Mouse (Mus musculus): ENCODE results near the gene Hmgn2. TPM values are rescaled to one million over a fixed set of nuclear protein-coding genes. Genes with fewer than 3 reads are reported as not detected.
A peak's percentile ranks its signal among the peaks of the same experiment; 100 is the strongest.

Gene Hmgn2
- polyA plus RNA-seq, 1 experiment, result 176 TPM

DNA sequence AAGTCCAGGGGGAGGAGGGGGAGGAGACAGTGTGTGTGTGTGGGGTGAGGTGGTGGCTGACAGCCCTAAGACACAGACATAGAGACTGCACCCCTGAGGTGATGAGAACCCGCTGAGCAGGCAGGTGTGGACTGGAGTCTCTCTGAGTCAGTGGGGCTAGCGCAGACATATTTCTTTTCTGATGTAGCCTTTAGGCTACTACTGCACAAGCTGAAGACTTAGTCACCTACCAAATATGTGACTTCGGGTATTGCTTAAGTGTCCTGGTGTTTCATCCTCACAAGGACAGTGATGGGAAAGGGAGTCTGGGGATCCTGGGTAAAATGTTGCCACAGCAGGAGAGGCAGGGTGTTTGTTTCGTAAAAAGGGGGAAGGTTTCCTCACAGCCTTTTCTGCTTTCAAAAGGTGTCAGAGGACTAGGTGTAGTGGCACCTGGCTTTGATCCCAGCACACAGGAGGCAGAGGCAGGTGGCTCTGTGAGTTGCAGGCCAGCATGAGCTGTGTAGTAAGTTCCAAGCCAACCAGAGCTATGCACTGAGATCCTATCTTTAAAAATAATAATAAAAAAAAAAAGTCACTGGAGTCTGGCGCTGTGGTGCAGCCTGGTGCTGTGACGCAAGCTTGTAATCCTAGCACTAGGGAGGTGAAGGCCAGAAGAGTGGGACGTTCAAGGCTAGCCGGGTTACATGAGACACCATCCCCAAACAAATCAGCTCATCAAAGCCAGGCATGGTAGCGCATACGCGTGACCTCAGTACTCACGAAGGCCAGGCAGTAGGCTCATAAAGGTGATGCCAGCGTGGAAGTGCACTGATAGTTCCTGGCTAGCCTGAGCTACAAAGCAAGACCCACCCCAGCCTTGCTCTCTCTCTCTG lies 27.8 kb downstream of the Hmgn2 start:
- H3K79me3 ChIP-seq (ENCODE audit: low read depth), result no peaks in the 10 kb centered on the region
- no peaks in the 10 kb centered on the region for H3K79me2 ChIP-seq (ENCODE audit: control insufficient read depth, insufficient read depth)
- no peak overlapping the region for H3K4me3 ChIP-seq (ENCODE audit: insufficient read depth, poor library complexity, severe bottlenecking)
- no peaks in the 10 kb centered on the region for H3K27me3 ChIP-seq (ENCODE audit: control insufficient read depth, insufficient read depth, insufficient read length)
- H3ac ChIP-seq (ENCODE audit: control insufficient read depth, insufficient read length, low read depth), result no peak overlapping the region
- TF ChIP-seq CEBPB (IDR thresholded peaks at IDR 0.05; ENCODE audit: low read depth), result peak; percentile 49
- TF ChIP-seq MAX (IDR thresholded peaks at IDR 0.05), result no peak
- TF ChIP-seq MYOG (IDR thresholded peaks at IDR 0.05; ENCODE audit: control insufficient read depth, extremely low read depth, insufficient read length), result no peak
- no peaks in the 10 kb centered on the region for H3K36me3 ChIP-seq (ENCODE audit: control insufficient read depth, insufficient read depth)

DNA sequence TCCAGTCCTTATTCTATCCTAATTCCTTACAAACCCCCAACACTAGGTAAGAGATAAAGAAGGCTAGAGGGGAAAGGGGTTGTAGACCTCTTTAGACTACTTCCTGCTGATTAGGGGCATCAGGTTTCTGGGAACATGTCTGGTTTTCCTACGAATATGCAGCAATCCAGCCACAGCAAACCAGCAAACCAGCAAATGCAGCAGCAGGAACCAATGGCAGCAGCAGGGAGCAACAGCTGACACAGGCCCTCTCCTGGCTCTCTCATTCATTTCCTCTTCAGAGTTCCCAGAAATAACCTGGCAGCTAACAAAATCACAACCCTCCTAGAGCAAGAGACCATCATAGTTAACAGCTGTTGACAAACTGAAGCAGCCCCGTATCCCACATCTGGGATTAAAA lies 30.4 kb downstream of the Hmgn2 start:
- no peaks in the 10 kb centered on the region for H3K79me2 ChIP-seq (ENCODE audit: control insufficient read depth, insufficient read depth)
- no peaks in the 10 kb centered on the region for H3K79me3 ChIP-seq (ENCODE audit: low read depth)
- H3K27me3 ChIP-seq (ENCODE audit: control insufficient read depth, insufficient read depth, insufficient read length), result no peaks in the 10 kb centered on the region
- no peaks in the 10 kb centered on the region for H3K36me3 ChIP-seq (ENCODE audit: control insufficient read depth, insufficient read depth)
- no peak overlapping the region for H3ac ChIP-seq (ENCODE audit: control insufficient read depth, insufficient read length, low read depth)
- no peak overlapping the region for H3K4me3 ChIP-seq (ENCODE audit: insufficient read depth, poor library complexity, severe bottlenecking)
- TF ChIP-seq CTCF (IDR thresholded peaks at IDR 0.05; ENCODE audit: control insufficient read depth, insufficient read depth, insufficient read length), result no peak
- no peak for TF ChIP-seq USF1 (IDR thresholded peaks at IDR 0.05; ENCODE audit: low read depth)
- TF ChIP-seq FOSL1 (IDR thresholded peaks at IDR 0.05; ENCODE audit: insufficient read depth, low read length, poor library complexity, severe bottlenecking), result no peak
- TF ChIP-seq MYOD1 (IDR thresholded peaks at IDR 0.05; ENCODE audit: control insufficient read depth, insufficient read length, low read depth), result no peak
- no peak for TF ChIP-seq MAX (IDR thresholded peaks at IDR 0.05)
- TF ChIP-seq CEBPB (IDR thresholded peaks at IDR 0.05; ENCODE audit: low read depth), result no peak
- TF ChIP-seq MYOG (IDR thresholded peaks at IDR 0.05; ENCODE audit: control insufficient read depth, extremely low read depth, insufficient read length), result no peak

- no peaks in the 10 kb centered on the region for H3K79me3 ChIP-seq (ENCODE audit: low read depth)
- no peak overlapping the region for H3ac ChIP-seq (ENCODE audit: control insufficient read depth, insufficient read length, low read depth)
- TF ChIP-seq FOSL1 (IDR thresholded peaks at IDR 0.05; ENCODE audit: insufficient read depth, low read length, poor library complexity, severe bottlenecking) (no peak), MYOD1 (IDR thresholded peaks at IDR 0.05; ENCODE audit: control insufficient read depth, insufficient read length, low read depth) (no peak), CEBPB (IDR thresholded peaks at IDR 0.05; ENCODE audit: low read depth) (no peak), MAX (IDR thresholded peaks at IDR 0.05) (no peak), CTCF (IDR thresholded peaks at IDR 0.05; ENCODE audit: control insufficient read depth, insufficient read depth, insufficient read length) (no peak), MYOG (IDR thresholded peaks at IDR 0.05; ENCODE audit: control insufficient read depth, extremely low read depth, insufficient read length) (no peak), USF1 (IDR thresholded peaks at IDR 0.05; ENCODE audit: low read depth) (no peak)
- no peaks in the 10 kb centered on the region for H3K27me3 ChIP-seq (ENCODE audit: control insufficient read depth, insufficient read depth, insufficient read length)
- H3K36me3 ChIP-seq (ENCODE audit: control insufficient read depth, insufficient read depth), result no peaks in the 10 kb centered on the region
- no peaks in the 10 kb centered on the region for H3K79me2 ChIP-seq (ENCODE audit: control insufficient read depth, insufficient read depth)
- no peak overlapping the region for H3K4me3 ChIP-seq (ENCODE audit: insufficient read depth, poor library complexity, severe bottlenecking)
These were observed 36.7 kb downstream of the Hmgn2 start for GRCm38 (mm10) chr4:133931785-133932184.

GRCm38 (mm10) chr4:133931349-133931748 lies 37.1 kb downstream of the Hmgn2 start:
- no peak overlapping the region for H3K4me3 ChIP-seq (ENCODE audit: insufficient read depth, poor library complexity, severe bottlenecking)
- no peaks in the 10 kb centered on the region for H3K36me3 ChIP-seq (ENCODE audit: control insufficient read depth, insufficient read depth)
- no peak overlapping the region for H3ac ChIP-seq (ENCODE audit: control insufficient read depth, insufficient read length, low read depth)
- H3K79me3 ChIP-seq (ENCODE audit: low read depth), result no peaks in the 10 kb centered on the region
- H3K27me3 ChIP-seq (ENCODE audit: control insufficient read depth, insufficient read depth, insufficient read length), result no peaks in the 10 kb centered on the region
- H3K79me2 ChIP-seq (ENCODE audit: control insufficient read depth, insufficient read depth), result no peaks in the 10 kb centered on the region
- no peak for TF ChIP-seq MYOG (IDR thresholded peaks at IDR 0.05; ENCODE audit: control insufficient read depth, extremely low read depth, insufficient read length)
- no peak for TF ChIP-seq USF1 (IDR thresholded peaks at IDR 0.05; ENCODE audit: low read depth)
- TF ChIP-seq CEBPB (IDR thresholded peaks at IDR 0.05; ENCODE audit: low read depth), result no peak
- TF ChIP-seq MYOD1 (IDR thresholded peaks at IDR 0.05; ENCODE audit: control insufficient read depth, insufficient read length, low read depth), result no peak
- TF ChIP-seq FOSL1 (IDR thresholded peaks at IDR 0.05; ENCODE audit: insufficient read depth, low read length, poor library complexity, severe bottlenecking), result no peak
- no peak for TF ChIP-seq CTCF (IDR thresholded peaks at IDR 0.05; ENCODE audit: control insufficient read depth, insufficient read depth, insufficient read length)
- no peak for TF ChIP-seq MAX (IDR thresholded peaks at IDR 0.05)

GRCm38 (mm10) chr4:133929278-133929670 lies 39.2 kb downstream of the Hmgn2 start:
- TF ChIP-seq FOSL1 (IDR thresholded peaks at IDR 0.05; ENCODE audit: insufficient read depth, low read length, poor library complexity, severe bottlenecking) (no peak), USF1 (IDR thresholded peaks at IDR 0.05; ENCODE audit: low read depth) (no peak), MYOG (IDR thresholded peaks at IDR 0.05; ENCODE audit: control insufficient read depth, extremely low read depth, insufficient read length) (no peak), CEBPB (IDR thresholded peaks at IDR 0.05; ENCODE audit: low read depth) (no peak), MAX (IDR thresholded peaks at IDR 0.05) (no peak), MYOD1 (IDR thresholded peaks at IDR 0.05; ENCODE audit: control insufficient read depth, insufficient read length, low read depth) (no peak), CTCF (IDR thresholded peaks at IDR 0.05; ENCODE audit: control insufficient read depth, insufficient read depth, insufficient read length) (no peak)
- Histone ChIP-seq H3K4me3 (ENCODE audit: insufficient read depth, poor library complexity, severe bottlenecking) (no peak overlapping the region), H3K27me3 (ENCODE audit: control insufficient read depth, insufficient read depth, insufficient read length) (no peaks in the 10 kb centered on the region), H3K36me3 (ENCODE audit: control insufficient read depth, insufficient read depth) (no peaks in the 10 kb centered on the region), H3K79me2 (ENCODE audit: control insufficient read depth, insufficient read depth) (no peaks in the 10 kb centered on the region), H3K79me3 (ENCODE audit: low read depth) (no peaks in the 10 kb centered on the region), H3ac (ENCODE audit: control insufficient read depth, insufficient read length, low read depth) (no peak overlapping the region)

Data from C2C12 (cell line).